Mouse (Mus musculus): ENCODE measurements around the gene Smg1. TPM values are rescaled to one million over a fixed set of nuclear protein-coding genes. Genes with fewer than 3 reads are reported as not detected.
"Not testable (repeated sequence)": the region's sequence is repeated elsewhere in the genome, so short reads cannot be mapped to it uniquely, and the experiment has no call there.

Smg1 gene
- polyA plus RNA-seq, 1 experiment from 2014 or later, result 5.1 TPM

DNA sequence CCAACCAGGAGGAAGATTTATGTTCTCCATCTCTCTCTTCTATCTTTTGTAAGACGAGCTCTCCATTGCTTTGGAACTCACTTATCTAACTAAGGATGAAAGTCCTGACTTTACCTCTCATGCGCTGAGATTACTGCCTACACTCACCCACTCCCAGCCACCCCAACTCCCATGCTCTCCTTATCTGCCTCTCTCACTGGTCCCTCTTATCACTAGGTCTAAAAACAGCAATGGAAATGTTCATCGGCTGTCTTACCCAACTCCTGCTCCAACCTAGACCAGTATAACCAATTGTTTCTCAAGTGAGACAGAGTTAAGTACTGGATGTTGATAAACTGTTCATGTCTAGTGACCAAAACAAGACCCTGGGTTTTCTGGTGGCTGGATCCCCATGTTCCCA is 62.3 kb downstream of the Smg1 start:
- ATAC-seq (ENCODE audit: low read depth), result peak; percentile 65
- peaks cover 36% of the 10 kb centered on the region for H3K36me3 ChIP-seq (ENCODE audit: control insufficient read depth, insufficient read depth)
- WGBS (ENCODE audit: insufficient replicate concordance), result 28% methylated on average over 3 of the region's 3 CpGs

DNA sequence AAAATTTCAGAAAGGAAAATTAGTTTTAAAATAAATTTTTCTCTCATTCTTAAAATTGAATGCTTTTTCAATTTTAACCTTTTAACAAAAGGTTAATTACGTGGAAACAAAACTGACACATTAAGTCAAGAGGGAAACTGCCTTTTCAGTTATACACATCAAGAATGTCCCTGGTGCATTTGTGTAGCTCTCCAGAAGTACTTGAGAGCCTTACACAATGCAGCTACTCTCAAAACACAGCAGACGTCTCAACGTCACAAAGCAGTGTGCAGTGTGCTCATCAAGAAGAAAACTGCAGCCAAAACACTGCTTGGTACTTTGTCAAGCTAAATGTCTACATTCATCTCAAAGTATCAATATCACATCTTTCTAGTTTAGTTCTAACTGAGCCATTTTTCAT is 63.7 kb downstream of the Smg1 start:
- H3K27ac ChIP-seq (ENCODE audit: low read length), result no peak overlapping the region
- H3K27me3 ChIP-seq (ENCODE audit: control insufficient read depth, insufficient read depth, low read depth, low read length), result no peaks in the 10 kb centered on the region
- no peak for ATAC-seq (ENCODE audit: low read depth)
- H3K4me1 ChIP-seq (ENCODE audit: control insufficient read depth, low read depth, low read length), result no peaks in the 10 kb centered on the region; the same call in 1 of the 2 replicates
- no peak overlapping the region for H3K4me3 ChIP-seq (ENCODE audit: low read depth, low read length)
- no peaks in the 10 kb centered on the region for H3K9me3 ChIP-seq (replicated peaks; ENCODE audit: control insufficient read depth, low read length)
- H3K9ac ChIP-seq (ENCODE audit: low read depth, low read length), result no peak overlapping the region
- WGBS (ENCODE audit: insufficient replicate concordance), result 78% methylated on average over 3 of the region's 3 CpGs
- no peak overlapping the region for H3K4me2 ChIP-seq (ENCODE audit: low read depth, low read length)
- H3K36me3 ChIP-seq (ENCODE audit: control insufficient read depth, insufficient read depth), result peaks cover 26% of the 10 kb centered on the region

More for the DNA sequence above, 62.3 kb downstream of the Smg1 start:
- no peak overlapping the region for H3K4me3 ChIP-seq (ENCODE audit: low read depth, low read length)
- no peak overlapping the region for H3K4me2 ChIP-seq (ENCODE audit: low read depth, low read length)
- no peaks in the 10 kb centered on the region; the same call in 1 of the 2 replicates for H3K4me1 ChIP-seq (ENCODE audit: control insufficient read depth, low read depth, low read length)
- H3K9me3 ChIP-seq (replicated peaks; ENCODE audit: control insufficient read depth, low read length), result no peaks in the 10 kb centered on the region
- H3K27ac ChIP-seq (ENCODE audit: low read length), result no peak overlapping the region
- no peaks in the 10 kb centered on the region for H3K27me3 ChIP-seq (ENCODE audit: control insufficient read depth, insufficient read depth, low read depth, low read length)
- no peak overlapping the region for H3K9ac ChIP-seq (ENCODE audit: low read depth, low read length)

DNA sequence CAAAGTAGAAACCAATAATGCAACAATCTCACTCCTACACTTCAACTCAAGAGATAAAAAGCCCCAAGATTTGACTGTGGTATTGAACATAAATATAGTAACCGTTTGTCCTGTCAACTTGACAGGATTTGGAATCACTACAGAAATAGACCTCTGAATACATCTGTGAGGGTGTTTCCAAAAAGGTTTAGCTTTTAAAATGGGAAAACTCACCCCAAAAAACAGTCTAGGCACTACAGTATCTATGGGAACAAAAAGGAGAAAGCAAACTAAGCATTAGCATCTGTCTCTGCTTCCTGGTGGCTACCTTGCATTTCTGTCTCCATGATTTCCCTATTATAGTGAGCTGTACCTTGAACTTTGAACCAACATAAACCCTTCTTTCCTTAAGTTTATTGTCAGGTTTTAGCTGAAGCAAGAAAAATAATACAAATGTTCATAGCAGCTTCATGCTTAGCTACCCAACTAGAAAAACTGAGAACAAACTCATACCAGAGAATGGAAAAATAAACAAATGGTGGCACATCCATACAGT is 67.6 kb downstream of the Smg1 start:
- ATAC-seq (ENCODE audit: low read depth), result no peak

DNA sequence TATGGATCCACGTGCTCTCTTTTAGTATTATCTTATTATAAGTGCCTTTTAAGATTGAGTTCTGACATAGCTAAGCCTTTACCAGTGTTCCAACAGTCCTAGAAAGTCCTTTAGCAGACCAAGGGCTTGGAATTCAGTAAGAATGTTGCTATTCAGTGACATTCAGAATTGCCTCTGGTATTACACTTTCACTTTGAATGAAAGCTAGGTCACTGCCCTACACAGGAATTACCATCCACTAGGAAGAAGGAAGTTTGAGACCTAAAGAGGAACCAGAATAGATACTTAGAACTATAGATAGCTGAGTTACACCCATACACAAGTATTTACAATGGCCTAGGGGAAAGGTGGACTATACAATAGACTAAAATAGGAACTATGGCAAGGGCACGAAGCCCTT is 73.3 kb downstream of the Smg1 start:
- not testable (repeated sequence) for H3K27me3 ChIP-seq (ENCODE audit: control insufficient read depth, insufficient read depth, low read depth, low read length); H3K4me3 ChIP-seq (ENCODE audit: low read depth, low read length); H3K27ac ChIP-seq (ENCODE audit: low read length); ATAC-seq (ENCODE audit: low read depth); H3K9ac ChIP-seq (ENCODE audit: low read depth, low read length); H3K9me3 ChIP-seq (replicated peaks; ENCODE audit: control insufficient read depth, low read length); H3K4me2 ChIP-seq (ENCODE audit: low read depth, low read length); H3K4me1 ChIP-seq (ENCODE audit: control insufficient read depth, low read depth, low read length)
- WGBS (ENCODE audit: insufficient replicate concordance), result 70% methylated on average over 2 of the region's 2 CpGs
- peaks cover 41% of the 10 kb centered on the region for H3K36me3 ChIP-seq (ENCODE audit: control insufficient read depth, insufficient read depth)

More for the DNA sequence above, 67.6 kb downstream of the Smg1 start:
- H3K9me3 ChIP-seq (replicated peaks; ENCODE audit: control insufficient read depth, low read length), result no peaks in the 10 kb centered on the region
- no peaks in the 10 kb centered on the region for H3K27me3 ChIP-seq (ENCODE audit: control insufficient read depth, insufficient read depth, low read depth, low read length)
- peaks cover 36% of the 10 kb centered on the region for H3K36me3 ChIP-seq (ENCODE audit: control insufficient read depth, insufficient read depth)
- no peaks in the 10 kb centered on the region for H3K4me1 ChIP-seq (ENCODE audit: control insufficient read depth, low read depth, low read length)
- no peak overlapping the region for H3K9ac ChIP-seq (ENCODE audit: low read depth, low read length)
- no peak overlapping the region for H3K27ac ChIP-seq (ENCODE audit: low read length)
- H3K4me3 ChIP-seq (ENCODE audit: low read depth, low read length), result no peak overlapping the region
- 66% methylated on average over 1 of the region's 1 CpGs for WGBS (ENCODE audit: insufficient replicate concordance)
- H3K4me2 ChIP-seq (ENCODE audit: low read depth, low read length), result no peak overlapping the region

DNA sequence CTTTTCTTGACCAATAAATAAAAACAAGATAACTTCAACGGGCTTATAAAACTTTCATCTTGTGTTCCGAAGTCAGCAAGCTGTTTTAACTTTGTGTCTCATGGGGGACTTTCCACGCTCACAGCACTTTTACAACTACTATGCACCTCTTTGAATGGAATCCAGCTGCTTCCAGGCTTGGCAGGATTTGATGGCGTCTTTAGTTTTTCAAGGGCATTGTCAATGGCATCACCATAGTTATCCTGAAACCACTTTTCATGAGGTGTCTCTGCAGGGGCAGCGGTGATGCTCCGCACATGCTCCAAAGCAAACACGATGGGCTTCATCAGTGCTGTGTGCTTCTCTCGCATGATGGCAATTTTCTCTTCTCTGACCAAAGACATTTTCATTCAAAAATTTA is 80.5 kb downstream of the Smg1 start:
- Histone ChIP-seq H3K4me1 (ENCODE audit: control insufficient read depth, low read depth, low read length) (no peaks in the 10 kb centered on the region), H3K4me3 (ENCODE audit: low read depth, low read length) (no peak overlapping the region), H3K27ac (ENCODE audit: low read length) (no peak overlapping the region), H3K9ac (ENCODE audit: low read depth, low read length) (no peak overlapping the region), H3K4me2 (ENCODE audit: low read depth, low read length) (no peak overlapping the region), H3K27me3 (ENCODE audit: control insufficient read depth, insufficient read depth, low read depth, low read length) (no peaks in the 10 kb centered on the region), H3K9me3 (replicated peaks; ENCODE audit: control insufficient read depth, low read length) (no peaks in the 10 kb centered on the region), H3K36me3 (ENCODE audit: control insufficient read depth, insufficient read depth) (peaks cover 29% of the 10 kb centered on the region)
- no peak for ATAC-seq (ENCODE audit: low read depth)
- 87% methylated on average over 8 of the region's 8 CpGs for WGBS (ENCODE audit: insufficient replicate concordance)

DNA sequence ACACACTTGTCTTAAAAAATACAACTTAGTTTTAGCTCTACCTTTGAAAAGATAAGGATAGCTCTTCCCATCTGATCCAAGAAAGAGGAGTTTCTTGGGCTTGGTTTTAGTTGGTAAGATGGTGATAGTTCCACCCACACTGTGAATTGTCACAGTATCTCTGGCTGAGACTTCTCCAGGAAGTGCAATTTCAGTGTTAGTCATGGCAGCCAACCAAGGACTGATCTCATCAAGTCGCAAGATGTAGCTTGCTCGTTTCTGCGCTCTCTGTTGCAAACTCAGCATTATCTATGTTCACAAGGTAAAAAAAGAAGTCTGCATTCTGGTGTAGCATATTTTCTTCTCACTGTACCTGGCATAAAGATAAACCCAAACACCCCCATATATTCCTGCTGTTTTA is 83.3 kb downstream of the Smg1 start:
- no peaks in the 10 kb centered on the region for H3K4me1 ChIP-seq (ENCODE audit: control insufficient read depth, low read depth, low read length)
- H3K4me3 ChIP-seq (ENCODE audit: low read depth, low read length), result no peak overlapping the region
- no peak overlapping the region for H3K4me2 ChIP-seq (ENCODE audit: low read depth, low read length)
- ATAC-seq (ENCODE audit: low read depth), result no peak
- H3K9ac ChIP-seq (ENCODE audit: low read depth, low read length), result no peak overlapping the region
- no peak overlapping the region for H3K27ac ChIP-seq (ENCODE audit: low read length)
- H3K27me3 ChIP-seq (ENCODE audit: control insufficient read depth, insufficient read depth, low read depth, low read length), result no peaks in the 10 kb centered on the region
- peaks cover 25% of the 10 kb centered on the region for H3K36me3 ChIP-seq (ENCODE audit: control insufficient read depth, insufficient read depth)
- H3K9me3 ChIP-seq (replicated peaks; ENCODE audit: control insufficient read depth, low read length), result no peaks in the 10 kb centered on the region
- 82% methylated on average over 3 of the region's 3 CpGs for WGBS (ENCODE audit: insufficient replicate concordance)

DNA sequence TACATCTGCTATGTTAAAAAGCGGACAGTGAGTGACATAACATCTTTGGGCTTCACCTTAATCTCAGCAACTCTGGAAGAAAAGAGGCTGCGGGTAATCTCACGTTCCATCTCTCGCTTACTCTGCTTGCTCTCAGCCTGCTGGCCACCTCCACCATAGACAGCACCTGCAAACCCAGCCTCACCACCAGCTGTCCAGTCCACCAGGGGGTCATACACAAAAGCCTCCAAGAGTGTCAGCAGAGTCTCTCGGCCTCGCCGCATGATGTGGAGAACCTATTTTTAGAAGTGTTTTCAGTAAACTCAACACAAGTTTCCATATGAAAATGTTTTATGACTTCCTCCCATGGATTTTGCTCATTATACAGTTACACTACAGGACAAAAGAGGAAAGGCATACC is 87.0 kb downstream of the Smg1 start:
- Histone ChIP-seq H3K4me3 (ENCODE audit: low read depth, low read length) (no peak overlapping the region), H3K27me3 (ENCODE audit: control insufficient read depth, insufficient read depth, low read depth, low read length) (no peaks in the 10 kb centered on the region), H3K27ac (ENCODE audit: low read length) (no peak overlapping the region), H3K4me2 (ENCODE audit: low read depth, low read length) (no peak overlapping the region), H3K9me3 (replicated peaks; ENCODE audit: control insufficient read depth, low read length) (no peaks in the 10 kb centered on the region), H3K9ac (ENCODE audit: low read depth, low read length) (no peak overlapping the region), H3K36me3 (ENCODE audit: control insufficient read depth, insufficient read depth) (peaks cover 48% of the 10 kb centered on the region), H3K4me1 (ENCODE audit: control insufficient read depth, low read depth, low read length) (no peaks in the 10 kb centered on the region)
- 82% methylated on average over 7 of the region's 7 CpGs for WGBS (ENCODE audit: insufficient replicate concordance)
- ATAC-seq (ENCODE audit: low read depth), result no peak

DNA sequence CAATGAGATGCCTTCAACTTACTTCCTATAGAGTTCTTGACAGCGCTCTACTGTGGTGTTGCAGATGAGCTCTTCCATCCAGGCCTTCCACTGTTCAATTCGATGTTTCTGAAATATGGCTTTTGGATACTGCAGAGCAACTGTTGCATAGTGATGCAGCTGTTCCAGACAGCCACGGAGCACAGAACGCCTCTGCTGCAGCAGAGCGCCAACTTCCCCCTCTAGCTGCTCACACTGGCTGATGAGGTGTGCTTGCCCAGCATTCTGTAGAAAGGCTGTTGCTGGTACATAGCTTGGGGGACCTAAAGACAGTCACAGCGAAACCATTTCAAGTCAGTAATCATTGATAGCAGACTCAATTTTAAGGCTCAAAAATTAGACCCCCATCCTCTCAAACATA is 89.3 kb downstream of the Smg1 start:
- ATAC-seq (ENCODE audit: low read depth), result no peak
- H3K4me1 ChIP-seq (ENCODE audit: control insufficient read depth, low read depth, low read length), result no peaks in the 10 kb centered on the region
- H3K27ac ChIP-seq (ENCODE audit: low read length), result no peak overlapping the region
- no peak overlapping the region for H3K4me3 ChIP-seq (ENCODE audit: low read depth, low read length)
- no peak overlapping the region for H3K9ac ChIP-seq (ENCODE audit: low read depth, low read length)
- no peaks in the 10 kb centered on the region for H3K9me3 ChIP-seq (replicated peaks; ENCODE audit: control insufficient read depth, low read length)
- 76% methylated on average over 6 of the region's 6 CpGs for WGBS (ENCODE audit: insufficient replicate concordance)
- no peaks in the 10 kb centered on the region for H3K27me3 ChIP-seq (ENCODE audit: control insufficient read depth, insufficient read depth, low read depth, low read length)
- no peak overlapping the region for H3K4me2 ChIP-seq (ENCODE audit: low read depth, low read length)
- peaks cover 40% of the 10 kb centered on the region for H3K36me3 ChIP-seq (ENCODE audit: control insufficient read depth, insufficient read depth)

DNA sequence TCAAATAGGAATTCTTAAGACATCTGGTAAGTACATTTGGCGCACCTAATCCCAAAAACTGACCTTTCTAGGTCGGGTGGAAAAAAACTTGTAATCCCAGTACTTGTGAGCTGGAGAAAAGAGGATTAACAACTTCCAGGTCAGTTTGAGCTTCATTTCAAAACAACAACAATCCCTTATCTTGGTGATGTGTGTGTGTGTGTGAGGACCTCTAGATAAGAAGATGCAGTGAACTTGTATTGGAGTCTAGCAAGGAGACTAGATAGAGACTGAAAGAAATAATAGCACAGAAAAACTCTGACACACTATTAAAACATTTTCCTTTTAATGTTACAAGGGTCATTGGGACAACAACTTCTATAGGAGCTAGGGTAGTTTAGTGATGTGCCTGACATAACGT is 99.9 kb downstream of the Smg1 start:
- H3K4me2 ChIP-seq (ENCODE audit: low read depth, low read length), result peak overlapping the region; percentile 6
- no peaks in the 10 kb centered on the region for H3K27me3 ChIP-seq (ENCODE audit: control insufficient read depth, insufficient read depth, low read depth, low read length)
- H3K4me1 ChIP-seq (ENCODE audit: control insufficient read depth, low read depth, low read length), result peaks cover 10% of the 10 kb centered on the region
- no peaks in the 10 kb centered on the region for H3K9me3 ChIP-seq (replicated peaks; ENCODE audit: control insufficient read depth, low read length)
- peak; percentile 93 for ATAC-seq (ENCODE audit: low read depth)
- H3K27ac ChIP-seq (ENCODE audit: low read length), result peak overlapping the region; percentile 58
- no peak overlapping the region for H3K4me3 ChIP-seq (ENCODE audit: low read depth, low read length)
- H3K9ac ChIP-seq (ENCODE audit: low read depth, low read length), result no peak overlapping the region
- peaks cover 43% of the 10 kb centered on the region for H3K36me3 ChIP-seq (ENCODE audit: control insufficient read depth, insufficient read depth)
- WGBS (ENCODE audit: insufficient replicate concordance), result 56% methylated on average over 3 of the region's 3 CpGs
